Mouse (Mus musculus) embryonic facial prominence, embryonic 11.5 days (tissue): ENCODE measurements at regions not wholly inside any gene's neighbourhood (a gene's known extent, or its start where the extent isn't known, plus 50 kb on each side); places are given as distances from the start of the nearest gene placed in this dataset.

Experiments
- ATAC-seq: fragments of 200-750 bp; cut with Nextera tagmentation; replicated peaks from 2 replicates; pipeline ENCODE4 v1.8.0; 2017; ENCODE audit warnings: low read depth; ENCODE audit not compliant: insufficient number of reproducible peaks, low FRiP score, low TSS enrichment
- DNase-seq: peaks from one replicate; pipeline ENCODE4 v3.0.0-alpha.2; 2015; ENCODE audit warnings: low spot score
- H3K27ac ChIP-seq: fragments of 300-500 bp; sonication (generic); replicated peaks from 2 replicates; pipeline ENCODE4 v1.5.1; 2014; ENCODE audit warnings: mild to moderate bottlenecking, low read depth, low read length, control low read depth
- H3K27me3 ChIP-seq: fragments of 300-500 bp; sonication (generic); 2 replicates; pipeline ENCODE4 v1.6.1; 2014; ENCODE audit warnings: mild to moderate bottlenecking, low read length, moderate library complexity, mixed read lengths; ENCODE audit not compliant: control insufficient read depth, insufficient read depth
- H3K36me3 ChIP-seq: fragments of 300-500 bp; sonication (generic); replicated peaks from 2 replicates; pipeline ENCODE4 v1.6.1; 2014; ENCODE audit warnings: low read depth, mild to moderate bottlenecking, low read length, moderate library complexity, mixed read lengths; ENCODE audit not compliant: control insufficient read depth, insufficient read depth
- H3K4me1 ChIP-seq: fragments of 300-500 bp; sonication (generic); 2 replicates; pipeline ENCODE4 v1.6.1; 2014; ENCODE audit warnings: low read length, mixed read lengths; ENCODE audit not compliant: control insufficient read depth, insufficient read depth
- H3K4me2 ChIP-seq: fragments of 300-500 bp; sonication (generic); 2 replicates; pipeline ENCODE4 v1.6.1; 2014; ENCODE audit warnings: low read depth, mild to moderate bottlenecking, control low read depth, low read length, moderate library complexity
- H3K4me3 ChIP-seq: fragments of 300-500 bp; sonication (generic); 2 replicates; pipeline ENCODE4 v1.5.1; 2014; ENCODE audit warnings: low read depth, low read length, control low read depth
- H3K9ac ChIP-seq: fragments of 300-500 bp; sonication (generic); replicated peaks from 2 replicates; pipeline ENCODE4 v1.6.1; 2014; ENCODE audit warnings: mild to moderate bottlenecking, control low read depth, low read length
- H3K9me3 ChIP-seq: fragments of 300-500 bp; sonication (generic); replicated peaks from 2 replicates; pipeline ENCODE4 v1.6.1; 2016; ENCODE audit warnings: mild to moderate bottlenecking, low read length, inconsistent platforms, mixed read lengths; ENCODE audit not compliant: control insufficient read depth
- WGBS: fragments of 180-500 bp; shearing (Covaris S2); extraction: QIAGEN DNeasy Blood & Tissue Kit; methylation state at CpG from one replicate; pipeline ENCODE4 v1.1.7; 2014; 5-methylcytosine and 5-hydroxymethylcytosine counted together

DNA sequence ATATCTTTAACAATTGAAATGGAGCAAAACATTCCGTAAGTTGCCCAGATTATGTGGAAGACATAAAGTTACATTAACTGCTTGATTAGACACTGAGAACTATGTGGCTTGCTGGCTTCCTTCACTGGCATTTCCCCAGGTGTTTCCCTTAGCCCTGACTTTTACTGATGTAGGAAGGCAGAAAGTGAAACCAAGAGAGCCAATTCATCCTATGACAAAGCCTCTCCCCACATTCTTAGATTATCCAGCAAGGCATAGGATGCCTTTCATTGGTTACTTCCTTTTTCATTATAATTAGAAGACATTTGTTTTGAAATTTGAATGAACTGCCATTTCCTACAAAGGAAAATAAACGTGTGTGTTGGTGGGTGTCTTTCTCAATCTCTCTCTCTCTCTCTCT is 72.1 kb downstream of the Cdc42ep3 start:
- Histone ChIP-seq H3K4me3 (no peak overlapping the region), H3K4me1 (no peaks in the 10 kb centered on the region), H3K36me3 (no peaks in the 10 kb centered on the region), H3K27me3 (no peaks in the 10 kb centered on the region), H3K9me3 (no peaks in the 10 kb centered on the region), H3K4me2 (no peak overlapping the region), H3K27ac (no peak overlapping the region), H3K9ac (no peak overlapping the region)
- 64% methylated on average over 2 of the region's 2 CpGs for WGBS
- ATAC-seq = no peak
- DNase-seq = no peak

DNA sequence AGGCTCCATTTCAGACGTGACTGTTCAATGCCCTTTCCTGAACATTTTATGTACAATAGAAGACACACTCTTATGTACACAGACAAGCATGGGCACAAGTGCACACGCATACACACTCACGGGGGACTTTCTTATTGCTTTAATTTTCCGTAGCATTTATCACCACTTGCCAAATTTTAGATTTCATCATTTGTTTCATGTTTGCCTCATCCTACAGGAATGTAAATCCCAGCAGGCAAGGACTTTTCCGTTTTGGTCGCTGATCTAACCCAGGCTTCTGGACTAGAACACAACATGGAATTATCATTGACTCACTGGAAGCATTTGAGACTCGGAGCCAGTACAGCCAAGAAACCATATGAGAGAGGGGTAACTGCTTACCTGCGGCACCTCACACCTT is 81.3 kb downstream of the Cdc42ep3 start:
- WGBS = 81% methylated on average over 8 of the region's 8 CpGs
- Histone ChIP-seq H3K9me3 (no peaks in the 10 kb centered on the region), H3K27me3 (no peaks in the 10 kb centered on the region), H3K36me3 (no peaks in the 10 kb centered on the region), H3K4me3 (no peak overlapping the region), H3K4me1 (no peaks in the 10 kb centered on the region), H3K27ac (no peak overlapping the region), H3K4me2 (no peak overlapping the region), H3K9ac (no peak overlapping the region)
- DNase-seq (no peak), ATAC-seq (no peak)

DNA sequence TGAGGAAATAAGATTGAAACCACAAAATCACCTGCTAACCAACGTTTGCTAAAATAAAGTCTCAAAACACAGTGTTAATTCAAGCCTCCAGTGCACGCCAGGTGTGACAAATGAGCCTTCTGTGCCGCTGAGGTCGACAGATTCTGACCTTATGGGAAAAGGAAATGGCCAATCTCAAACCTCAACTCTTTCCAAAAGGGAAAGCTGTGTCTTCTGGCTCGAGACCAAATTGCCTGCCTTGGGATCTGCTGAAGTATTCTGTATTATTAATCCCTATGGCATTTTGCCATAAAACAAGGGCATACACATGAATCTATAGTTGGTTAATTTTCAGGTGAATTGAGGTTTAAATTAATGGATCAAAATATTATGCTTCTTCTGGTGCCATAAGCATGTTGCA is 95.2 kb downstream of the Cdc42ep3 start:
- no peak overlapping the region for H3K27ac ChIP-seq
- 40% methylated on average over 5 of the region's 5 CpGs for whole genome bisulfite sequencing
- H3K4me1 ChIP-seq = no peaks in the 10 kb centered on the region
- H3K4me3 ChIP-seq = no peak overlapping the region
- DNase-seq (no peak), ATAC-seq (no peak)
- H3K36me3 ChIP-seq = no peaks in the 10 kb centered on the region
- no peaks in the 10 kb centered on the region for H3K9me3 ChIP-seq
- H3K27me3 ChIP-seq = no peaks in the 10 kb centered on the region
- no peak overlapping the region for H3K4me2 ChIP-seq
- H3K9ac ChIP-seq = no peak overlapping the region

DNA sequence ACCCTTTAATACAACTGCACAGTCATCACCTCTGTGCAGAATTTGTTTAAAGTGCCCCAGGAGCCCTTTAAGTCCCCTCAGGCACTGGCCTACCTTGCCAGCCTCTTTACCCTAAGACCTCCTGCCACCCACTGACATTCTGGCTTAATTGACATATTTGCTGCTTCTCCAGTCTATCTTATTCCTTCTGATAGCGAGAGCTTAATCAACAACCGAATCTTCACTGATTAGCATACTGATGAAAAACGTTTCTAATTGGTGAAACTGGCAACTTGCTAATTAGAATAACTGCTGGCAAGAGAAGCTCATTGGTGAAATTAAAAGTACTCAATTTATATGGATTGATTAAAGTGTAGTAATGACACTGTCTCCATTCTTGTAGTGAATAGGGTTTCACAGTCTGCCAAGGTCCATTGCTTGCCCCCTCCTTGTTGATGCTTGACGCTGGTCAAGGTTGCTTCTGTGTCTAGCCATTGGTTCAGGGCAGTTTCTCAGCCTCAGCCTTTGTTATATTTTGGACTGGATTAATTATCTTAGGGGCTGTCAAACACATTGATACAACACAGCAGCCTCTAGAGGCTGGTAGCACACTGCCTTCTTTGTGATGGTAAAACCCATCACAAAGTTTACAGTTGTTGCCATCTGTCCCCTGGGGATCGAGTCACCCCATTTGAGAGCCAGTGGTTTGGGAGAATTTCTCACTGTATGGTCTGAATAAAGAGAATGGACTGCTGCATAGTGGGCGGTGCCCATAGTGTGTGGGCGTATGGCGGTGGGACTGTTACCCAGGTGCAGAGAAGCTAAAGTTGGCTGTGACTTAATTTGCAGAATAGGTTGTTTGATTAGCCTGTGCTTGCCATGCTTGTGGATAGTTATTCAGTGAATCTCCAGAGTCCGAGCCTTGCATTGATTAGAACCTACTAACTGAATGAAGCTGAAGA is 107.7 kb downstream of the Cdc42ep3 start:
- DNase-seq = no peak
- Histone ChIP-seq H3K4me2 (no peak overlapping the region), H3K4me3 (no peak overlapping the region), H3K27me3 (no peaks in the 10 kb centered on the region), H3K27ac (no peak overlapping the region), H3K36me3 (no peaks in the 10 kb centered on the region), H3K9me3 (no peaks in the 10 kb centered on the region), H3K9ac (no peak overlapping the region), H3K4me1 (no peaks in the 10 kb centered on the region)
- WGBS = 80% methylated on average over 9 of the region's 9 CpGs
- ATAC-seq = no peak

DNA sequence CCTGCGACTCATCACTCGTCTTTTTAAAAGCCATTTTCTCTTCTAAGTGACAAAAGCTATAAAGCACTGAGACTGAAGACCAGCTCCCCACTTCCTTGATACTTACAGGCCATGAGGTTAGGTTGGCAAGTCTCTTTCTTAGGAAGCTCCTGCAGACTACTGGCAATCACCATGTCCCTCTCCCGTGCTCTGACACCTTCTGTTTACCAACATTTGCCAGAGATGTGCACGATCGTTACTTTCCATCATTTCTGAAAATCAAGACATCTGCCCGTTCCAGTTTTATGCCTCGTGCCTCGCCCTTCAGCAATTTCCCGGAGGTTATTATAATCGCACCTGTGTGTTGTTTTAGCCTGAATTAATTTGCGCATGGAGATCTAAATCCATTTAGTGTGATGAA is 110.8 kb downstream of the Cdc42ep3 start:
- ATAC-seq (no peak), DNase-seq (no peak)
- WGBS = 87% methylated on average over 11 of the region's 11 CpGs
- Histone ChIP-seq H3K4me2 (no peak overlapping the region), H3K27me3 (no peaks in the 10 kb centered on the region), H3K4me1 (no peaks in the 10 kb centered on the region), H3K27ac (no peak overlapping the region), H3K9me3 (no peaks in the 10 kb centered on the region), H3K36me3 (no peaks in the 10 kb centered on the region), H3K9ac (no peak overlapping the region), H3K4me3 (no peak overlapping the region)

DNA sequence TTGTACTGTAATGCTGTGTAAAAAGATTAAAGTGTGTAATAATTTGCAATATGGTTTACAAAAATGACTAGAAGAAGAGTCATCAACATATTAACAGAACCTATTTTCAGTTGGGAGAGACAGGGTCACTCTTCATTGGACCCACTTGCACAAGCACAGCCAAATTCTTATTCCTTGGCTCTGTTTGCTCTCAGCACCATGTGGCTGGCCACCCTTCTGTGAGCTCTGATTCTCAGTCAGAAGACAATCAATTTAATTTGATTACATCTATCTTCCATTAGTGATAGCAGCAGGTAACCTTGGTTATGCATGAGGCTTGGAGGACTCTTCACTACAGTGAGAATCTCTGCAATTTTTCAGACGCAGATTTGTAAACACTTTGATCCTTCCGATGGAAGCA is 111.5 kb downstream of the Cdc42ep3 start:
- Histone ChIP-seq H3K27ac (no peak overlapping the region), H3K9ac (no peak overlapping the region), H3K36me3 (no peaks in the 10 kb centered on the region), H3K27me3 (no peaks in the 10 kb centered on the region), H3K9me3 (no peaks in the 10 kb centered on the region), H3K4me3 (no peak overlapping the region), H3K4me2 (no peak overlapping the region), H3K4me1 (no peaks in the 10 kb centered on the region)
- ATAC-seq = no peak
- DNase-seq = no peak
- WGBS = 91% methylated on average over 2 of the region's 2 CpGs

DNA sequence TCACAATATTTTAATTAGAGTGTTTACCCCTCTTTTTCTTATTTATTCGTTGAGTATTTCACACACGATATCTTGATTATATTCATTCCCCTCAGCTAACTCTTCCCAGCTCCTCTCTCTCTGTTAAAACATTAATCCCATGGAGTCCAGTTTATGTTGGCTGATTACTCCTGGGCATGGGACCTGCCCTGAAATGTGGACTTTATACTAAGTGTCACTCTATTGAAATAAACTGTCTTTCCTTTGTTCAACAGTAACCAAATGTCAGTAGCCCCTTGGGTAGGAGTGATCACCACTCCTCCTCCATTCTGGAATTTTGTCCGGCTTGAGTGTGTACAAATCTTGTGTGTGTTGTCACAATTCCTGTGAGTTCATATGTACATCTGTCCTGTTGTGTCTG is 113.4 kb downstream of the Cdc42ep3 start:
- 89% methylated on average over 3 of the region's 3 CpGs for WGBS
- Histone ChIP-seq H3K4me3 (no peak overlapping the region), H3K27me3 (no peaks in the 10 kb centered on the region), H3K36me3 (no peaks in the 10 kb centered on the region), H3K9me3 (no peaks in the 10 kb centered on the region), H3K9ac (no peak overlapping the region), H3K27ac (no peak overlapping the region), H3K4me2 (no peak overlapping the region), H3K4me1 (no peaks in the 10 kb centered on the region)
- DNase-seq = no peak
- no peak for ATAC-seq

DNA sequence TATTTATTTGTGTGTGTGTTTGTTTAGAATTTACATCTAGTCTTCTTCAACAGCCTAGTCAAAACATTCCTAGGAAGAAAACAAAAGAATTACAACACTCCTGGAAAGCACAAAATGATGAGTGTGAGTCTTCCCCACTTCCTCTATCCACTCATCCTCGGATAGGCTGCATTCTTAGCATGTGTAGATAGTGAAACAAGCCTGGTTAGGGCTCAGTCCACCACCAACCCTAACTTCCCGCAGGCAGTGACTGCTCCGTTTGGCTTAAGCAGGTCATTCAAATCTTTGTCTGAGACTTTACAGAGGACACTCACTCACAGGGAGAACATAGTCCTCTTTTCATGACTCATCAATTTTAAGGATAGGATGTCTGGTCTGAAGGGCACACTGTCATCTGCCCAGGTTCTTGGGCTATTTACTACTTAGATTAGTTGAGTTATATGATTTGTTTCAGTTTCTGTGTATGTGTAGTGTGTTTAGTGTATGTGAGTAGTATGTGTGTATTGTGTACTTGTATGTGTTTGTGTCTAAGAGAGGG is 118.6 kb downstream of the Cdc42ep3 start:
- no peak overlapping the region for H3K9ac ChIP-seq
- no peaks in the 10 kb centered on the region for H3K4me1 ChIP-seq
- 74% methylated on average over 3 of the region's 3 CpGs for WGBS
- DNase-seq (no peak), ATAC-seq (no peak)
- no peaks in the 10 kb centered on the region for H3K36me3 ChIP-seq
- H3K4me3 ChIP-seq = no peak overlapping the region
- no peak overlapping the region for H3K4me2 ChIP-seq
- no peaks in the 10 kb centered on the region for H3K9me3 ChIP-seq
- H3K27me3 ChIP-seq = no peaks in the 10 kb centered on the region
- no peak overlapping the region for H3K27ac ChIP-seq
